Mouse (Mus musculus) gastrocnemius, postnatal 4 days (tissue): ENCODE results near the gene Cers6. TPM values are rescaled to one million over a fixed set of nuclear protein-coding genes. Genes with fewer than 3 reads are reported as not detected.

ENCODE experiments used
- DNase-seq, 2 experiments: peaks; one replicate each; pipeline ENCODE4 v3.0.0; 2021 to 2022; ENCODE audit warnings: low spot score in 2 of 2, mixed read lengths in 2 of 2
- total RNA-seq, 2 experiments: library from RNA; stranded (reverse); gene quantifications; 2 replicates each; pipeline ENCODE4 v1.2.3; 2021

Cers6 gene
- total RNA-seq, 2 experiments from 2014 or later: 11.4 to 11.7 TPM

DNA sequence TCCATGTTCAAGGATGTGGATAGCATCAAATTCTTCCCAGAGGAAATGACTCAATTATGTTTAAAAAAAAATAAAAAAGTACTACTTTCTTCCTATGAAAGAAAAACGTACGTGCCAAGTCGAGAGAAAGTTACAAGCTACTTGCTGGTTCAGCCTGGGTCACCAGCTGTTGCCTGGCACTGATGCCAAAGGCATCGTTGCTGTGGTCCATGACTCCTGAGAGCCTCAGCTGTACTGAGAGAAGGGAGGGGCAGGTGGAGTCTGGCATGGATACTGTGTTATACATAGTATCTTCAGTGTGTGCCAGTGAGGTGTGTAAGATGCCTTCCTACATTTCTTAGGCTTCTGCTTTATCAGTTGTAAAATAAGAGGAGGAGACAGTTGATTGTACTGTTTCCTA lies 277.5 kb downstream of the Cers6 start:
- DNase-seq: no peak

DNA sequence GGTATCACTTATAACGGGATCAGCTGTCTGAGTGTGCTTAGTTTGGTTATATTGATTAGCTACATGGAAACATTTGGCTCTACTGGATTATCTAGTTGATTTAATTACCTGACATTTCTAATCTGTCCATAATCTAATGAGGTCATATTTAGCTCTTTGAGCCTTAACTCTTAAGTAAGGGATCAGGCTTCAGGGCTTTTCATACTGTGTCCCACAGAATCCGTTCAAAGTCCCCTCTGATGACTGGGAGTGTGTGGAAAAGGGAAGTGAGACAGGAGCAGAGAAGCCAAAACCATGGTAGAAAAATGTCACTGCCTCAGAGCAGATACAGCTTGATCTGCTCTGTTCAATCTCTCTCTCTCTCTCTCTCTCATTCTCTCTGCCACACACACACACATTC lies 279.0 kb downstream of the Cers6 start:
- no peak for DNase-seq

DNA sequence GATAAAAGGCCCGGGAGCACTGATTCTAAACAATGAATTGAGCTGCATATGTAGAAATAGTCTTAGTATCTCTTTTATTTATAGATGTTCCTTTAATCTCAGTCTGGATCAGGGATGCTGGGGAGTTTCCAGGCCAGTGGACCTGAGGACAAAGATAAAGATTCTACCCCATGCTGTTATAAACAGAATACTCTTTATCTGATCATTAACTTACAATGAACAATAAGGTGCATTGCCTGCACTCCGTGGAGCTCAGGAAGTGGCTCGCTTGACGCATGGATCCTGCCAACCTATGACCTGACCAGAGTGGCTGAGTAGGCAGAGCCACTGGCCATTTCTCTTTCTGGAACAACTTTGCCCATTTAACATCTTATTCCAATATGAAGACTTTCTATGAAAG lies 279.6 kb downstream of the Cers6 start:
- no peak for DNase-seq

DNA sequence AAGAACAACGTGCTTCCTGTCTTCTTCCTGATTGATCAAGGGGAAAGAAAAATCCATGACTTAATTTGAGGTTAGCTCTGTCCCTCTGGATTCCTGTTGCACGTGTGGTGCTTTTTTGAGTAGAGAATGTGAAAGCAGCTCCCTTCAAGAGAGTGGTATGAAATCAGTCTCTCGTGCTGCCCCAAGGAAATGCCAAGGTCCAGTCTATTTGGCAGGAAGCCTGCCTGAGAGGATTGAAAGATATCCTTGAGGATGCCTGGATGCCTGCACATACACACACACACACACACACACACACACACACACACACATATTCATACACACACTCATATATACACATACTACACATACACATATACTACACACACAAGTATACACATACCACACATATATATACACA lies 287.4 kb downstream of the Cers6 start:
- no peak for DNase-seq

DNA sequence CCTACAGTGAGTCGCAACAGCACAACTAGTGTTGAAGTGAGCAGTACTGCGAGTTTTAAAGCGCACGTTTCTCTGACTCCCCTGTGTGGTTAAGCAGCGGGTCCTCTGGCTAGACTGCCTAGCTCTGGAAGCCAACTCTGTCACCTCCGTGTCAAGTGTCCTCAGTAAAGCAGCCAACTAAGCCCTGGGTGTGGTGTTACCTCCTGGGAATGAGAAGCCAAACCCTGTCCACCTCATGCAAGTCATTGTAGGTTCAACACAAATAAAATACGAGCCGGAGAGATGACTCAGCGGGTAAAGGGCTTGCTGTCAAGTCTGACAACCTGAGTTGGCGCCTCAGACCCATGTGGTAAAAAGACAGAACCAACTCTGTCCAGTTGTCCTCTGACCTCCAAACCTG lies 287.9 kb downstream of the Cers6 start:
- no peak for DNase-seq

DNA sequence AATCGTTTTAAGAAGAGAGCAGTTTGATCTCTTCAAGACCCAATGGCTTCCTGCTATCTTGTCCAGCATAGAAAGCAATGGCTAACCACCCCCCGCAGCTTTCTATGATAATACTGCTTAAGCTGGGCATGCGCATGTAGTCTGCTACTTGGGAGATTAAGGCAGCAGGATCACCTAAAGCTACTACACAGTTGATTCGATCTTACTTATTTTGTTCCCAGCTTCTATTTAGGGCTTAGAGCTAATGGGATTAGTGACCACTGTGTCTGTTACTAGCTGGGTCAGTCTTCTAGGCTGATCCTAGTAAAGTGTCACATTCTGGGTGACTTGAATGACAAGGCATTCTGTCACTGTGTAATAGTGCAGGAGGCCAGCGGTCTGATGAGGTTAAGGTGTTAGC lies 289.6 kb downstream of the Cers6 start:
- DNase-seq: no peak

DNA sequence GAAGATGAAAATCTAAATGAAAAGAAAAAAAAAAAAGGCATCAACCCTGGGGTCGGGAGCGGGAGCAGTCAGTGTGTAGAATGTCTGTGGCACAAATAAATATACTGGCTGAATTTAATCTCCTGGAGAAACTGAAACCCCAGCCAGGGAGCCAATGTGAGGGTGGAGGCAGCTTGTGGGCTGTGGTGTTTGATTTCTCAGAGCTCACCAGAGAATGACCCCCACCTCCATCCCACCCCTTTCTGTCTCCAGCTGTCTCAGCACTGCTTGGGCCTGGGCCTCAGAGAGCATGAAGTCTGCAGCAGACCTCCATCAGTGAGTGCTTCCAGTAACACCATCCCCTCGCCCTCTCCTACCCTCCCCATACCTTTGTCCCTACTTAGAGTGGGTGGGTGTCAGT lies 294.6 kb downstream of the Cers6 start:
- DNase-seq: no peak

DNA sequence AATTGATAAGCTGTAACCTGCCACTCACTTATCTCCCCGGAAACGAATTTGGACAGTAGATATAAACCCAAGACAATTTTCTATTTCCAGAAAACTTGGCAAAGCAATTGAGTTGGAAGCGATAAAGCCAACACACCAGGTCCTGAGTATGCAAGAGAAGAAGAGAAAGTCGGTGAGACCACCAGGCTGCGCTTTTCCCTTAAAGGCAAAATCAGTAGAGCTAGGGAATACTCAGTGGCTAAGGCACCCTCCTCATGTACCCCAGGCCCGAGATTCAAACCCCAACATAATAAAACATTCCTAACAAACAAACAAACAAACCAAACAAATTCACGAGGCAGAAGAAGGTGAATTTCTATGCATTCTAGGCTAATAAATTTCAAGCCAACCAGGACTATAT lies 295.0 kb downstream of the Cers6 start:
- DNase-seq: no peak

DNA sequence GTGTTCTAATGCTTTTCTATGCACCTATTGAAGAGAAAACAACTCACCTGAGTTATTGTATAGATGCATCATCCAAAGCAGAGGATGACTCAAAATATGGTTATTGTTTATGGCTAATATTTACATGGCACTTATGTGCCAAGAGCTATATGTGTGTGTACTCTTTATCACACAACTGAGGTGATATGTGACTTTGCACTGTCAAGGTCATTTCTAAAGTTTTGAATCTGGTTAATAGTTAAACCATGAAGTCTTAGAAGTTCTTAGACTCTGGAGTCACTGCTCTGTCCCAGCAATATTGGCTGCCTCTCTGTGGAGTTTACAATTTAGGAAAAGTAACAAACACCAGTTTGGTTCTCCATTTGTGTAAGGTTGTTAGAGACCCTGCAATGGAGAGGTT lies 297.7 kb downstream of the Cers6 start:
- no peak for DNase-seq

Other genes with a start within 250 kb of the Cers6 start
- gene 4932414N04Rik, start 205.0 kb upstream of the Cers6 start, total RNA-seq: not detected